Mouse (Mus musculus) kidney, adult 8-10 months (tissue): ENCODE results near the gene Dennd6a.
"Not testable (repeated sequence)": the region's sequence is repeated elsewhere in the genome, so short reads cannot be mapped to it uniquely, and the experiment has no call there.

Experiments
- DNase-seq, 2 experiments: peaks; one replicate each; pipeline ENCODE4 v3.0.0; 2022

Gene Dennd6a

GRCm38 (mm10) chr14:26573556-26573955 lies at the start of gene Dennd6a:
Gene Dennd6a (plus strand): TSS chr14:26573856.
- not testable (repeated sequence) for DNase-seq

- DNase-seq = no peak
Measured at GRCm38 (mm10) chr14:26525955-26526354, 47.7 kb upstream of the Dennd6a start.

GRCm38 (mm10) chr14:26528296-26528695 lies 45.4 kb upstream of the Dennd6a start:
- no peak for DNase-seq

- peak; percentile 79 to 80 for DNase-seq
Measured at GRCm38 (mm10) chr14:26530350-26530749, 43.3 kb upstream of the Dennd6a start.

GRCm38 (mm10) chr14:26531410-26532313 lies 42.0 kb upstream of the Dennd6a start:
- DNase-seq = no peak

GRCm38 (mm10) chr14:26532752-26533151 lies 40.9 kb upstream of the Dennd6a start:
- DNase-seq = no peak

- no peak for DNase-seq
Measured at GRCm38 (mm10) chr14:26533267-26533666, 40.4 kb upstream of the Dennd6a start.

- DNase-seq = peak in 1 of 2 experiments; percentile 43
Measured at GRCm38 (mm10) chr14:26533821-26534756, 39.6 kb upstream of the Dennd6a start.

GRCm38 (mm10) chr14:26534757-26535479 lies 38.7 kb upstream of the Dennd6a start, which contains the start of gene Slmap:
Gene Slmap (minus strand): TSS chr14:26534931.
- DNase-seq = peak; percentile 99 to 100

- no peak for DNase-seq
Measured at GRCm38 (mm10) chr14:26539241-26539640, 34.4 kb upstream of the Dennd6a start.

GRCm38 (mm10) chr14:26540577-26540976 lies 33.1 kb upstream of the Dennd6a start:
- DNase-seq = no peak

- no peak for DNase-seq
Measured at GRCm38 (mm10) chr14:26542136-26542535, 31.5 kb upstream of the Dennd6a start.

GRCm38 (mm10) chr14:26547516-26548488 lies 25.9 kb upstream of the Dennd6a start:
- no peak for DNase-seq

- DNase-seq = no peak
Measured at GRCm38 (mm10) chr14:26550712-26551111, 22.9 kb upstream of the Dennd6a start.

- no peak for DNase-seq
Measured at GRCm38 (mm10) chr14:26552441-26552840, 21.2 kb upstream of the Dennd6a start.

- no peak for DNase-seq
Measured at GRCm38 (mm10) chr14:26552853-26553252, 20.8 kb upstream of the Dennd6a start.

- DNase-seq = peak; percentile 33 to 53
Measured at GRCm38 (mm10) chr14:26557581-26557980, 16.1 kb upstream of the Dennd6a start.

GRCm38 (mm10) chr14:26558536-26558935 lies 15.1 kb upstream of the Dennd6a start:
- no peak for DNase-seq

GRCm38 (mm10) chr14:26562247-26562646 lies 11.4 kb upstream of the Dennd6a start:
- no peak for DNase-seq

GRCm38 (mm10) chr14:26569880-26570279 lies 3.8 kb upstream of the Dennd6a start:
- DNase-seq = no peak

GRCm38 (mm10) chr14:26571951-26572675 lies 1.5 kb upstream of the Dennd6a start:
- peak; percentile 19 to 28 for DNase-seq
